Mouse (Mus musculus): Measurements from ENCODE around the gene Otub2. TPM values are rescaled to one million over a fixed set of nuclear protein-coding genes. Genes with fewer than 3 reads are reported as not detected.
A peak's percentile ranks its signal among the peaks of the same experiment; 100 is the strongest.

The Otub2 gene
- polyA plus RNA-seq (2015; fragmentation: Nextera tagmentation; extraction: Ambion mirVana) = 9.9 and 11.7 TPM in 2 replicates

DNA sequence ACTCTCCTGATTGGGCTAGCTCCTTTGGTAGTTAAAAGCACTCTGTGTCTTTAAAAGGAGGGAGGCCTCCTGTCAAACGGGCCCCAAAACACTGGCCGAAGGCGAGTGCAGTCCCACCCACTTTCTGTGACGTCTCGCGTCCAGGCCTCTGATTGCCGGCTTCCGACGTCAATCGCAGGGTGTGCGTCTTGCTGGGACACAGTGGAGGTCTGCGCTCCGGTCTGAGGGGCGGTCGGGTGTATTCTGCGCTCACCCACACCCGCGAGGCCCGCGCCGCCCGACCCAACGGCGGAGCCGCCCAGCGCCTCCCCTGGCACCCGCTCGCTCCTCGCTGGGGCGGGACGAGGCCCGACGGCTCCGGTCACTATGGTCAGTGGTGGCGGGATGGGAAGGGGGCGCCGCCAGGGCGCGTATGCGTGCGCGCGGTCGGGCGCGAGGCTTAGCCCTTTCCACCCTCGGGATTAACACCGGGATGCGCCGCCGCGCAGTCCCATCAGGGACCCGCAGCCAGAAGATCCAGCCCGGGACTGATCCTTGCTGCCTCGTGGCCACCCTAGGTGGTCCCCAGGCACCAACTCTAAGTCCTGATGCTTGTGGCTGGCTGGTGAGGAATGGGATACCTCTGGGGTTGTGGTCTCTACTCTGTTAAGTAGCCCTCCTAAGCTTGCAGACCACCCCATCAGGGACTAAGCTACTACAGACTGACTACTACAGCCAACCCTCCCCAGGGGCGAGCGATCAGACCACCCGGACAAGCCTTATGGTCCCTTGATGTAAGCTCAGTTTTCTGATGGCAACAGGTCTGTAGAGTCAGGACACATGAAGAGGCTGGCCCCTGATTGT is at the start of gene Otub2:
Otub2 (plus strand) TSS at position 178 of the 843 bp plus-strand sequence.
- H3K4me2 ChIP-seq (ENCODE audit: low read depth, low read length) = peak within 1 kb of the TSS; percentile 97
- peaks cover 31% of the 10 kb centered on the region for H3K4me1 ChIP-seq (ENCODE audit: control insufficient read depth, insufficient read depth, low read length)
- no peaks in the 10 kb centered on the region for H3K36me3 ChIP-seq (ENCODE audit: control insufficient read depth, insufficient read depth)
- H3K4me3 ChIP-seq (ENCODE audit: low read length) = peak within 1 kb of the TSS; percentile 73
- peak within 1 kb of the TSS; percentile 92 for H3K9ac ChIP-seq (ENCODE audit: low read length)
- H3K9me3 ChIP-seq (replicated peaks; ENCODE audit: control insufficient read depth, low read length) = no peaks in the 10 kb centered on the region
- WGBS = under 1% methylated on average over 58 of the region's 58 CpGs
- peak; percentile 98 for ATAC-seq (replicated peaks; ENCODE audit: extremely low read depth, insufficient read depth, low FRiP score)
- peak within 1 kb of the TSS; percentile 57 for H3K27ac ChIP-seq (ENCODE audit: low read length)
- H3K27me3 ChIP-seq (ENCODE audit: control insufficient read depth, insufficient read depth, low read length) = no peaks in the 10 kb centered on the region

DNA sequence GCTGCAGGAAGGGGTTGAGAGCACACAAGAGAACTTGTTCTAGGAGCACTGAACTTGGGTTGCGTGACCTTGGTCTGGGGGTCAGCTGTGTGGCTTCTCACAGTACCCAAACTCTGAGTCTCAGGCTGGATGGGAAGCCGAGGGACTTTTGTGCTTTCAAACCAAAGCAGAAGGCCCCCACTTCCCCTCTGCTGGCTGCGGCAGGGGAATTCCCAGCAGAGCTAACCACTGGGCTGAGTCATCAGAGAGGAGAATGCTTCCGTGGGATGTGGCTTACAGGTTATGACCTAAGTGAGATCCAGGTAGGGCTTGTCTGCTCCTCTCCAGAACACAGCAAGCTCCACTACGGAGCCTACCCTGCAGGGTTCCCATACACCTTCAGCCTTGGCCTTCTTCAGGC is 47.3 kb upstream of the Otub2 start:
- no peak overlapping the region for H3K27ac ChIP-seq (ENCODE audit: low read length)
- no peak overlapping the region for H3K4me3 ChIP-seq (ENCODE audit: low read length)
- WGBS = 69% methylated on average over 5 of the region's 5 CpGs
- H3K27me3 ChIP-seq (ENCODE audit: control insufficient read depth, insufficient read depth, low read length) = no peaks in the 10 kb centered on the region
- H3K4me2 ChIP-seq (ENCODE audit: low read depth, low read length) = no peak overlapping the region
- H3K4me1 ChIP-seq (ENCODE audit: control insufficient read depth, insufficient read depth, low read length) = peaks cover 16% of the 10 kb centered on the region
- H3K9ac ChIP-seq (ENCODE audit: low read length) = no peak overlapping the region
- no peaks in the 10 kb centered on the region for H3K9me3 ChIP-seq (replicated peaks; ENCODE audit: control insufficient read depth, low read length)
- no peak for ATAC-seq (replicated peaks; ENCODE audit: extremely low read depth, insufficient read depth, low FRiP score)
- peaks cover 9% of the 10 kb centered on the region; the same call in 1 of the 2 replicates for H3K36me3 ChIP-seq (ENCODE audit: control insufficient read depth, insufficient read depth)

DNA sequence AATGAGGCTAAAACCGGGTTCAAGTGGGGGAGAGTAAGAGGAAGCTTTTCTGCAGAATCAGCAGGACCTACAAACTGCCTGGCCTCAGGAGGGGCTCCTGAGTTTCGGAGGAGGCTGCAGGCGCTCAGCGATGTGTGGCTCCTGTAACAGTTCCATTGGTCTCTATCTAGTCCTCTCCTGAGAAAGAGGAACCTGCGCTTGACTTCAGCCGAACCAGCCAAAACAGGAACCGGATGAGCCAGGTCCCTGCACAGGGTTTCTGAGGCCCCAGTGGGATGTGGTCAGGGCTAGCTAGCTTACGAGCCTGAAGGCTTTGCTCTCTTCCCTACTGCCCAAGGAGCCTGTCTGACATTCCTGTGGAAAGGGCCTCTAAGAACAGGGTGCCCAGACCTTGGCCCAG is 45.0 kb upstream of the Otub2 start:
- Histone ChIP-seq H3K9ac (ENCODE audit: low read length) (no peak overlapping the region), H3K4me2 (ENCODE audit: low read depth, low read length) (no peak overlapping the region), H3K9me3 (replicated peaks; ENCODE audit: control insufficient read depth, low read length) (no peaks in the 10 kb centered on the region), H3K4me1 (ENCODE audit: control insufficient read depth, insufficient read depth, low read length) (peaks cover 27% of the 10 kb centered on the region), H3K27me3 (ENCODE audit: control insufficient read depth, insufficient read depth, low read length) (no peaks in the 10 kb centered on the region), H3K4me3 (ENCODE audit: low read length) (no peak overlapping the region), H3K36me3 (ENCODE audit: control insufficient read depth, insufficient read depth) (peaks cover 9% of the 10 kb centered on the region; the same call in 1 of the 2 replicates), H3K27ac (ENCODE audit: low read length) (no peak overlapping the region)
- 61% methylated on average over 8 of the region's 8 CpGs for WGBS
- ATAC-seq (replicated peaks; ENCODE audit: extremely low read depth, insufficient read depth, low FRiP score) = no peak

DNA sequence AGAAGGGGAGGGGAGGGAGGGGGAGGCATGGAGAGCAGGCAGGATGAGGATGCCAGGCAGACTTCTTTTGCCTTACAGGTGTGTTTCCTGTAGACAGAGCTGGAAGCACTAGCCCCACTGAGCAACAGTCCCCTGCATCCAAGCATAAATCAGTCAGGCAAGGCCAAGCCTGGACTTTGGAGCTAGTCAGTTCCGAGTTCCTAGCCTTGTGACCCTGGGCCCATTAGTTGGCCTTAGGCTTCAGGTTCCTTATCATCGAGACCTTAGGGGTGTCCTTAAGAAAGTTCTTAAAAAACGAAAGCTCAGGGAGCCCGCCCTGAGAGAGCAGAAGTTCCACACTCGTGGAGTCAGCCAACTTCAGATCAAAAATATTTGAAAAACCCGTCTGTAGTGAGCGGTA is 43.5 kb upstream of the Otub2 start:
- H3K36me3 ChIP-seq (ENCODE audit: control insufficient read depth, insufficient read depth) = peaks cover 6% of the 10 kb centered on the region; the same call in 1 of the 2 replicates
- no peak overlapping the region for H3K9ac ChIP-seq (ENCODE audit: low read length)
- no peak for ATAC-seq (replicated peaks; ENCODE audit: extremely low read depth, insufficient read depth, low FRiP score)
- H3K27me3 ChIP-seq (ENCODE audit: control insufficient read depth, insufficient read depth, low read length) = no peaks in the 10 kb centered on the region
- 83% methylated on average over 7 of the region's 7 CpGs for WGBS
- H3K4me3 ChIP-seq (ENCODE audit: low read length) = no peak overlapping the region
- no peak overlapping the region for H3K27ac ChIP-seq (ENCODE audit: low read length)
- no peaks in the 10 kb centered on the region for H3K9me3 ChIP-seq (replicated peaks; ENCODE audit: control insufficient read depth, low read length)
- no peak overlapping the region for H3K4me2 ChIP-seq (ENCODE audit: low read depth, low read length)
- peaks cover 16% of the 10 kb centered on the region for H3K4me1 ChIP-seq (ENCODE audit: control insufficient read depth, insufficient read depth, low read length)

DNA sequence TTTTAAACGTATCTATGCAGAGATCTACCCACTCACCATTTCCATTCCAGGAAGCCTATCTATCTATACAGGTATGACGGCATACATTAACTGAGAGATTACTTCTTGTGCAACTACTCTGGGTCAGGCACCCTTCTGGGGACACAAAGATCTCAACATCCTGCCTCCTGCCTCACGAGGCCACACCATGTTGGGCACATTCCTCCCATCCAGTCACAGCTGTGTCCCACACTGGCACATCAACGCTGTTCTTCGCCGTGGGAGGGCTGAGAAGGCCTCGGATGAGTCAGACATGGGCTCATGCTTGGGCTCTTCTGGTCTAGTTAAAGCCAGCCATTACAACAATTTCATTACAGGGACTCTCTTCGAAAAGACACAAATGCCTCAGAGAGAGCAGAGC is 41.5 kb upstream of the Otub2 start:
- Histone ChIP-seq H3K27ac (ENCODE audit: low read length) (no peak overlapping the region), H3K9ac (ENCODE audit: low read length) (no peak overlapping the region), H3K36me3 (ENCODE audit: control insufficient read depth, insufficient read depth) (peaks cover 12% of the 10 kb centered on the region), H3K9me3 (replicated peaks; ENCODE audit: control insufficient read depth, low read length) (no peaks in the 10 kb centered on the region), H3K4me3 (ENCODE audit: low read length) (no peak overlapping the region), H3K27me3 (ENCODE audit: control insufficient read depth, insufficient read depth, low read length) (no peaks in the 10 kb centered on the region), H3K4me1 (ENCODE audit: control insufficient read depth, insufficient read depth, low read length) (peaks cover 16% of the 10 kb centered on the region), H3K4me2 (ENCODE audit: low read depth, low read length) (no peak overlapping the region)
- no peak for ATAC-seq (replicated peaks; ENCODE audit: extremely low read depth, insufficient read depth, low FRiP score)
- WGBS = 59% methylated on average over 8 of the region's 8 CpGs

DNA sequence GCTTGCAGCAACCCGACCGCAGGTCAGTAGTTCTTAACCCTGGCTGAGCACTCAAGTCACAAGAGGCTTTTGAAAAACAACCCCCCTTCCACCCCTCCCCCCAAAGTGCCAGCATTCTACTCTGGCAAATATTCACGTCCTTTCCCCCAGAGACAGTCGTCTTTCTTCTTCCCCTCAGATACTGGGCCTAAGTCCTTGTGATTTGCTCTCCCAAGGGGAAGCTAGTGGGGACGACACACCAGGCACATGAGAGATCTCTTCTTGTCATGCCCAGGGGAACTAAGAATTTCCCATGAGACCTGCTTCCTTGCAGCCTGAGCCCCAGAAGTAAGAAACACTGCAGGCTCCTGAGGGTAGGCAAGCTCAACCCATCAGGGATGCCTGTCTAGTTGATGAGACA is 41.1 kb upstream of the Otub2 start:
- peaks cover 16% of the 10 kb centered on the region for H3K4me1 ChIP-seq (ENCODE audit: control insufficient read depth, insufficient read depth, low read length)
- H3K4me2 ChIP-seq (ENCODE audit: low read depth, low read length) = no peak overlapping the region
- H3K36me3 ChIP-seq (ENCODE audit: control insufficient read depth, insufficient read depth) = peaks cover 12% of the 10 kb centered on the region
- WGBS = 39% methylated on average over 5 of the region's 5 CpGs
- no peak overlapping the region for H3K4me3 ChIP-seq (ENCODE audit: low read length)
- no peak overlapping the region for H3K9ac ChIP-seq (ENCODE audit: low read length)
- no peaks in the 10 kb centered on the region for H3K27me3 ChIP-seq (ENCODE audit: control insufficient read depth, insufficient read depth, low read length)
- H3K9me3 ChIP-seq (replicated peaks; ENCODE audit: control insufficient read depth, low read length) = no peaks in the 10 kb centered on the region
- no peak overlapping the region for H3K27ac ChIP-seq (ENCODE audit: low read length)
- no peak for ATAC-seq (replicated peaks; ENCODE audit: extremely low read depth, insufficient read depth, low FRiP score)

DNA sequence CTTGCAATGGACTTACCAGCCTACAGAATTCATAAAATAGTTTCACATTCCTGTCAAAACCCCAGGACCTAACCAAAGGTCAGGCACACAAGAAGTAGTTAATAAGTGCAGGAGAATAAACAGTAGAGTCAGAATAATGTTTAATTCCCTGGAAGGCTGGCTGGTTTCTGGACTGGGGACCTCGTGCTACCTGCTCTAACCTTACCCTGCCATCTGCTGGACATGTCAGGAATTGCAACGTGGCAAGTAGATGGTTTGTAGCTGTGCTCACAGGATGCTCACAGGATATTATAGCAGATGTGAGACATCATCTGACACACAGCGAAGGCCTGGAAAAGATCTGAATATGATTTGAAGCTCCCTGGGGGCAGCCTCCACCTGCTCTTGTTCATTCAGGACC is 40.0 kb upstream of the Otub2 start:
- Histone ChIP-seq H3K27me3 (ENCODE audit: control insufficient read depth, insufficient read depth, low read length) (no peaks in the 10 kb centered on the region), H3K4me1 (ENCODE audit: control insufficient read depth, insufficient read depth, low read length) (peaks cover 20% of the 10 kb centered on the region), H3K4me2 (ENCODE audit: low read depth, low read length) (no peak overlapping the region), H3K36me3 (ENCODE audit: control insufficient read depth, insufficient read depth) (peaks cover 12% of the 10 kb centered on the region), H3K27ac (ENCODE audit: low read length) (no peak overlapping the region), H3K9ac (ENCODE audit: low read length) (no peak overlapping the region), H3K4me3 (ENCODE audit: low read length) (no peak overlapping the region), H3K9me3 (replicated peaks; ENCODE audit: control insufficient read depth, low read length) (no peaks in the 10 kb centered on the region)
- 7% methylated on average over 3 of the region's 3 CpGs for WGBS
- ATAC-seq (replicated peaks; ENCODE audit: extremely low read depth, insufficient read depth, low FRiP score) = no peak

DNA sequence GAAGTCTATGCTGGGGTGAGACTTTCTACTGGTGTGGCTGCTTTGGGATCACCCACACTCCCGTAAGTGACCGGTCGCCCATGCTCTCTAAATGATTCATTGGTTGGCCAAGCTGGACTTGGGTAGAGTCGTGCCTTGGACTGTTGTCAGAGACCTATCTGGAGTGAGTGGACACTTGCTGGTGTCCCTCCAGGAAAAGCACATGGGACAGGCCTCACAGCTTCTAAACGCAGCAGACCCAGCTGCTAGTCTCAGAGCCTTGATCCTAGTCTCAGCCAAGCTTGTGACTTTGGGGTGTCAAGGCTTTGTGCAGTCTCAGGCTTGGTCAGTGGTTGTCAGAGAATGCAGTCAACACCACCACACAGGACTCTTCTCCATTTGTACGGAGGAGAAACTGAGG is 35.7 kb upstream of the Otub2 start:
- peaks cover 15% of the 10 kb centered on the region for H3K4me1 ChIP-seq (ENCODE audit: control insufficient read depth, insufficient read depth, low read length)
- peaks cover 6% of the 10 kb centered on the region for H3K36me3 ChIP-seq (ENCODE audit: control insufficient read depth, insufficient read depth)
- 82% methylated on average over 6 of the region's 6 CpGs for WGBS
- peak overlapping the region; percentile 35 for H3K9ac ChIP-seq (ENCODE audit: low read length)
- no peak for ATAC-seq (replicated peaks; ENCODE audit: extremely low read depth, insufficient read depth, low FRiP score)
- H3K27me3 ChIP-seq (ENCODE audit: control insufficient read depth, insufficient read depth, low read length) = no peaks in the 10 kb centered on the region
- H3K4me2 ChIP-seq (ENCODE audit: low read depth, low read length) = peak overlapping the region; percentile 65
- no peaks in the 10 kb centered on the region for H3K9me3 ChIP-seq (replicated peaks; ENCODE audit: control insufficient read depth, low read length)
- peak overlapping the region; percentile 92 for H3K27ac ChIP-seq (ENCODE audit: low read length)
- 0 out of 2 replicates have a peak overlapping the region, but pooled peaks have one; percentile 0 for H3K4me3 ChIP-seq (ENCODE audit: low read length)

DNA sequence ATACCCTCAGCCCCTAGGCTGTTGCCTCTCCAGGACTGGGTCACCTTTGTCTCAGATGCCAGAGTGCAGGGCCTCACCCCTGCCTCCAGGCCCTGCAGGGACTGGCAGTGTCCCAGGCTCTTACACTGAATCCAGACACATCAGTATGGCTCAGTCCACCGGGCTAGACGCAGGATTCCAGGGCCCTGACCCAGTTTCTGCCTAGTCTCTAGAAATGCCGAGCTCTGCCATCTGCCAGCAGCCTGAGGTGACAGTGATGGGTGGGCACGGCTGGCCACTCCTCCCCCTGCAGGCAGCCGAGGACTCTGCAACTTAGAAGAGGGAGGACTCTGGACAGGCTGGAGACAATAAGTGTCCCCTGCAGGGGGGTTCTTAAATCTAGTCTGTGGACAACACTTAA is 34.9 kb upstream of the Otub2 start:
- Histone ChIP-seq H3K4me3 (ENCODE audit: low read length) (peak overlapping the region; percentile 49), H3K4me2 (ENCODE audit: low read depth, low read length) (peak overlapping the region; percentile 65), H3K27ac (ENCODE audit: low read length) (peak overlapping the region; percentile 92), H3K36me3 (ENCODE audit: control insufficient read depth, insufficient read depth) (peaks cover 6% of the 10 kb centered on the region), H3K9ac (ENCODE audit: low read length) (peak overlapping the region; percentile 69), H3K4me1 (ENCODE audit: control insufficient read depth, insufficient read depth, low read length) (peaks cover 18% of the 10 kb centered on the region), H3K9me3 (replicated peaks; ENCODE audit: control insufficient read depth, low read length) (no peaks in the 10 kb centered on the region), H3K27me3 (ENCODE audit: control insufficient read depth, insufficient read depth, low read length) (no peaks in the 10 kb centered on the region)
- ATAC-seq (replicated peaks; ENCODE audit: extremely low read depth, insufficient read depth, low FRiP score) = peak; percentile 89
- WGBS = 3% methylated on average over 5 of the region's 5 CpGs

Measured in heart, embryonic 16.5 days (tissue).